Mouse (Mus musculus) erythroblast, adult 5-6 weeks (primary cell): Measurements from ENCODE around the gene Vps37b. TPM values are rescaled to one million over a fixed set of nuclear protein-coding genes. Genes with fewer than 3 reads are reported as not detected.

Experiments
- ATAC-seq: replicated peaks from 2 replicates; pipeline ENCODE4 v1.8.0; 2016; ENCODE audit warnings: moderate number of reproducible peaks, mild to moderate bottlenecking, moderate TSS enrichment, inconsistent platforms; ENCODE audit not compliant: poor library complexity, low FRiP score, severe bottlenecking
- total RNA-seq, 2 experiments: library from RNA; stranded (forward) in 1 of 2; stranded (reverse) in 1 of 2; fragments of 150-400 nt in 1 of 2; fragments of 200-764, 138-1000 nt in 1 of 2; gene quantifications; 2 replicates each; pipeline versions ENCODE4 v1.2.3 to v1.2.4; 2015 to 2017; ENCODE audit warnings: low replicate concordance in 2 of 2

Vps37b gene
- total RNA-seq, 2 experiments from 2014 or later = 7.9 to 27.9 TPM

DNA sequence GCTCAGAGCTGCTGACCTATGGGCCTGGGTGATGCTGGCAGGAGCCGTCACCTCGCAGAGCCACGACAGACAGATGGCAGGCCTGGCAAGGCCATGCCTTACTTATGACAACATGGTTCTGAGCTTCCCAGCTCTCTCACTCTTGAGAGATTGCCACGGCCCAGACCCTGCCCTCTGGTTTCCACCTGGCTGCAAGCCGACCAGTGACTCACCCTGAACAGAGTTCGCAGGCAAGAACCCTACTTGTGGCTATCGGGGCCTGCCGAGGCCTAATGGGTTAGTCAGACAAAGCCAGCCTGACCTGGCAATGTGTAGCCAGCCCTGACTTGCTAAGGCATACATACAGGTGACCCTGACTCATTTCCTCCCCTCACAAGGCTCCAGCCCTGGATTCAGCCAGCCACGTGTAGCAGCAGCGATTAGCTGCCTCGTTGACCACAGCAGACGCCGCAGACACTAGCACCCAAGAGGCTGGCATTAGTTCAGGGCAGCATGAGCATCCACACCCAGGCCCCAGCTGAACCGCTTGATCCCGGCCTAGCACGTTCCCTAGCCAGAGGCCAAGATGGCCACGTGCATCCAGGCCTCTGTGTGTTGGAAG lies 25.1 kb downstream of the Vps37b start:
- ATAC-seq = no peak

DNA sequence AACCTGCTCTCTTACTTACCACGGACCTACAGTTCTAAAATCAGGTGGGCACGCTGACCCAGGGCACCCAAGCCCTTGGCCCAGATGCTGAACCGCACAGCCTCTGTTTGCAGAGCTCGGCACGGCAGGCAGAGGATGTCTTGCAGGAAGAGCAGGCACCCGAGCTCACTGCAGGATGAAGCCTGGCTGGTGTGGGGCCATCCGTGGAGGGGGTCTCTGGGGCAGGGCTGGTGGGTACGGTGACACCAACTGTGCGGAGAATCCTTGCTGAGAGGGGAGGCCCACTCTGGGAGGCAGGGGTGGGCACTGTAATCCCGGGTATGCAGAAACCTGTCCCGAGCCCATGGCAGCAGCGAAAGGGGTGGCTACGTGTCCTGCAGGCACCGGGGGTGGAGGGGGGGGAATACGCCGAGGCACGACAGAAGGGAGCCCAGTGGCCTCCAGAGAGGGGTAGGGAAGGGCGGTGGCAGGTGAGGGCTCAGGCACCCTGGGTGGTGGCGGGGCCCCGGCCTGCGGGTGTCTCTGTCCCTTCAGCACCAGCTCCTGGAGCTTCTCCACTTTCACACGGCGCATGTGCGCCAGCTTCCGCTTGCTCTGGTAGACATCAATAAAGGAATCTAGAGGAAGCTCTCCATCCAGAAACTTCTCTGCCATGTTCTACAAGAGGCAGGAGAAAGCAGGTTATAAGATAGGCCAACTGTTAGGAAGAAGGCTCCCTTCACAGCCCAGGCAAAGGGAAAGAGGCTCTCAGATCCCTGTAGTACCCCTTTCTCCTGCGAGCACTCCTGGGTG lies 25.8 kb downstream of the Vps37b start:
- no peak for ATAC-seq

DNA sequence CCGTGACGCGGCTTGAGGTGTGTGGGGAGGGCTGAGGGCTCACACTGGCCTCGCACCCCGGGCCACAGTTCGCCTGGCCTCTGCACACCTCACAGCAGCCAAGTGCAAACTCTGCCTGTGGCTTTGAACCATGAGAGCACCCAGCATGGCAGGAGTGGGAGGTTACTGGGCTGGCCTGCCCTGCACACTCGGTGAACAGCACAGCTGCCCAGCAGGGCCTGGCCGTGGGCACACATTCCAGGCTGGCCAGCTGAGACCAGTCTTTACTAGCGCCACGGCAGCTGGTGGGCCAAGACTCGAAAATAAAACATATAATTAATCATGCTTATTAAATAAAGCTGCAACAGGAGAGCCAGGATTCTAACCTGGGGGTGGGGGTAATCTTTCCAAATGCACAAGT lies 26.5 kb downstream of the Vps37b start:
- no peak for ATAC-seq

DNA sequence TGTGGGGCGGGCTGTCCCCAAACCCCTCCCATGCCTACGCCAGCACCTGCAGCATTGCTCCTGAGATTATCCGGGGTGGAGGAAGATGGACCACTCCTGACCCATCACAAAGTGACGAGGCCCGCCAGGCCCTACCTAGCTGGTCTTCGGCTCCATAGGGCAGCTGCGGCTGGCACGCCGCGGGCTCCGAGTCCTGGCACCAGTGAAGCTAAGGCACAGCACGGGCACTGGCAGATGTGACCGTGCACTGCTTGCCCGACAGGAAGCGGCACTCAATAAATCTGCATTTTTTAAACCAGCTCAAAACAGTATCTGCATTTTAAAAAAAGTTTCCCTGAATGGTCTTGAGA lies 26.9 kb downstream of the Vps37b start:
- ATAC-seq = no peak

DNA sequence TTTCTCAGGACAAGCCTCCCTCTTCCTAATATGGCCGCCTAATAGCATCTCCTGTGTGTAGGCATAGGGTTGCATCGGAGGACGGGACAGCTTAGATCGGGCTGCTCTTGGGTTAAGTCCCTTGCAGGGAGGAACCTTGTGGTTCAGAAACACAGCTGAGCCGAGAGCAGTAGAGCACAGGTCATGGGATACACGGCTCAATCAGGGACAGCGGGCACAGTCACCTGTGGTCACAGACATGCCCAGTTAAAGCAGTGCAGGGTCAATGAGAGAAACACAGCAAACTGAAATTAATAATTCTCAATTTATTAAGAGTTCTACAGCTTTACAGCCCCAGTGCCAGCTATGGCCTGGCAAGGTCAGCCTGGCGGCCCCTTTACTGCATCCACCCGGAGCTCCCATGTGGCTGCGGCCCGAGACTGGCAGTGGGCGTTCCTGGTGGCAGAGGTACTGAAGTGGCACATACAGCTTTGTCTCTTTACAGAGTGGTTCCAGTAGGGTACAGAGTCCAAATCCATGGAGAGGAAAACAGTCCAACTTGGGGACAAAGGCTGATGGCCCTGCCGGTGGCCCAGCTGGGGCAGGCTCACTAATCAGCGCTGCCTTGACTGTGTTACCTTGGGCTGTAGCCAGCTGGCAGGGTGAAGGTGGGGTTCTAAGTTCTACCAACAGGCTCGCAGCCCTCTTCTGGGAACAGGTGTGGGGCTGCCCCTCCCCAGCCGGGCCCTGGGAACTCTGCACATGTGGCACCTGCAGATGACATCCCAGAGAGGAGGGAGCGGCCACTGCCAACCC lies 27.5 kb downstream of the Vps37b start:
- ATAC-seq = no peak

DNA sequence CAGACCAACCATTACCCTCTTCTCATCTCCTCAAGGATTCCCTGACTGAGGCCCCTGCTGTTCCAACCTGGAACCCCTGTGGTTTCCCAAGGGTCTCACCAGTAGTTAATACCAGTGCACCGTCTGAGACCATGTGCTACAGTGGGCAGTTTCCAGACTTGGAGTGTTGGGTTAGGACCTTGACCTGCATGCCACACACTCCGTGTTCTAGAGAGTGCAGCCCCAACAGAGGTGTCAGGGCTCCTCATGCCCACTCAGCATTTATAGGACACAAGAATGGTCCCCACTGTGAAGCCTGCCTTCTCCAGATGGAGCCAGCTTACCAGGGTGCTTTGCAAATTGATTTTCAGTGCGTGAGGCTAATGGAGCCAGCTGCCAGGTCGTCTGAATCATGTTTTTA lies 28.7 kb downstream of the Vps37b start:
- no peak for ATAC-seq

- no peak for ATAC-seq
Observed at GRCm38 (mm10) chr5:124002876-124003275, 29.2 kb downstream of the Vps37b start.

- ATAC-seq = no peak
Observed at GRCm38 (mm10) chr5:124001274-124001673, 30.8 kb downstream of the Vps37b start.

DNA sequence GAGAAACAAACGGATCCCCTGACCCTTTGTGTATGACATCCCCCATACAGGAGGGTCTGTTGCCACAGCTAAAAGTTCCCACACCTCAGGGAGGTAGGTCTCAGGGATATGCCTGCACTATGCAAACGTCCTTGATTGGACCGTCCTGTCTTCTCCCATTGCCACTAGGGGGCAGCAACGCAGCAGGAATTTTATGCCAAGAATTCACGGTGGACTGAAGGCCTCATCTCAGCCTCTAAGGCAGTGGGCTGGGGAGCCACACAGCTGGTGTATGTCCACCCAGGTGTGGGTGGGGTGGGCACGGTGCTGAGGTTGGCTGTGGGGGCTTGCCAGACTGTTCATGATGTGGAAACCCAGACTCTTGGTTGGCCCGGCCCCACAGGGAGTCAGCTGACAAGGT lies 31.2 kb downstream of the Vps37b start:
- ATAC-seq = peak; percentile 81

DNA sequence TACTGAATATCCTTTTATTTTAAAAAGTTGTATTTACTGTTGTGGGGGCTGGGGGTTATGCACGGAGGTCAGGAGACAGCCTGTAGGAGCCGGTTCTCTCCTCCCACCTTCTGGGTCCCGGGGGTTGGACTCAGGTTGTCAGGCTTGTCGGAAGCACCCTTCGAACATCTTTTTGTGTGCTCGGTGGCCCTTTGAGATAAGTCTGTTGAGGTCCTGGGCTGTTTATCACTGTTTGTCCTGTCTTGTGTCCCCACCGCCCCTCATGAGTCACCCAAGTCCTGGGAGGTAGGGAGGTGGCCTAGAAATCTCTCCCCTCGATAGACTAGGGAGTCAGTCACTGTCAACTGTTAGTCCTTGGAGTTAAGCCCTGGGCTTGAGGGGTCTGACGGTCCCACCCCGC lies 33.7 kb downstream of the Vps37b start:
- ATAC-seq = no peak

- ATAC-seq = no peak
Observed at GRCm38 (mm10) chr5:123997811-123998210, 34.3 kb downstream of the Vps37b start.

DNA sequence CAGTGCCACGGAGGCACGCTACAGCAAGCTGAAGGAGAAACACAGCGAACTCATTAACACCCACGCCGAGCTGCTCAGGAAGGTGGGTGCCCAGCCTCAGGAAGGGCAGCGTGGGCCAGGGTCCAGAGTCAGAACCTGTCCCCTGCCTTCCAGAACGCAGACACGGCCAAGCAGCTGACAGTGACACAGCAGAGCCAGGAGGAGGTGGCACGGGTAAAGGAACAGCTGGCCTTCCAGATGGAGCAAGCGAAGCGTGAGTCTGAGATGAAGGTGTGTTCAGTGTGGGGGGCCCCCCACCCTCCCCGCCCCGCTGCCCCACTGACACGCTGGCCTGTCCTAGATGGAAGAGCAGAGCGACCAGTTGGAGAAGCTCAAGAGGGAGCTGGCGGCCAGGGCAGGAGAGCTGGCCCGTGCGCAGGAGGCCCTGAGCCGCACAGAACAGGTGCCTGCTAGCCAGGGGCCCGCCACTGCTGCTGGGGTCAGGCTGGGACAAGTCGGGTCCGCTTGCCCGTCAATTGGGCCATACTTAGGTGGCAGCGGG lies 34.8 kb downstream of the Vps37b start:
- no peak for ATAC-seq

DNA sequence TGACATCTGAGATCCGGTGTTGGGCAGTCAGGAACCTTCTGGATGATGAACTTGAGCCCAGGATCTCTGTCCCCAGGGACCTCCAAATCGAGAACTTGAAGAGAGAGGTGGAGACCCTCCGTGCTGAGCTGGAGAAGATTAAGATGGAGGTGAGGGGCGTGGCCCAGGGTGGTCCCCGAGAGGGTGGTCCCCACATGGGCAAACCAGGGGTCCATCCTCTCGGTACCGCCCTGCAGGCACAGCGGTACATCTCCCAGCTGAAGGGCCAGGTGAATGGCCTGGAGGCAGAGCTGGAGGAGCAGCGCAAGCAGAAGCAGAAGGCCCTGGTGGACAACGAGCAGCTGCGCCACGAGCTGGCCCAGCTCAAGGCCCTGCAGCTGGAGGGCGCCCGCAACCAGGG lies 35.4 kb downstream of the Vps37b start:
- ATAC-seq = no peak

DNA sequence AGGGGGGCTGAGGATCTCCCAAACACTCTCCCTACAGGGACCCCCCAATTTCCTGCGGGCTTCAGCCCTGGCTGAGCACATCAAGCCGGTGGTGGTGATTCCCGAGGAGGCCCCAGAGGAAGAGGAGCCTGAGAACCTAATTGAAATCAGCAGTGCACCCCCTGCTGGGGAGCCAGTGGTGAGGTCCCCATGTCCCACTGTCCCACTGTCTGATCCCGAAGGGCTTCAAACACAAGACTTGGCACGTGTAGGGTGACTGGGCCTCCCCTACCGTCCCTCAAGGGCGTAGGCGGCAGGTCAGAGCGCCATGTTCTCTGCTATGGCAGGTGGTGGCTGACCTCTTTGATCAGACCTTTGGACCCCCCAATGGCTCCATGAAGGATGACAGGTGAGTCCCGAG lies 35.9 kb downstream of the Vps37b start:
- ATAC-seq = no peak

- ATAC-seq = no peak
Observed at GRCm38 (mm10) chr5:123995388-123995787, 36.7 kb downstream of the Vps37b start.

DNA sequence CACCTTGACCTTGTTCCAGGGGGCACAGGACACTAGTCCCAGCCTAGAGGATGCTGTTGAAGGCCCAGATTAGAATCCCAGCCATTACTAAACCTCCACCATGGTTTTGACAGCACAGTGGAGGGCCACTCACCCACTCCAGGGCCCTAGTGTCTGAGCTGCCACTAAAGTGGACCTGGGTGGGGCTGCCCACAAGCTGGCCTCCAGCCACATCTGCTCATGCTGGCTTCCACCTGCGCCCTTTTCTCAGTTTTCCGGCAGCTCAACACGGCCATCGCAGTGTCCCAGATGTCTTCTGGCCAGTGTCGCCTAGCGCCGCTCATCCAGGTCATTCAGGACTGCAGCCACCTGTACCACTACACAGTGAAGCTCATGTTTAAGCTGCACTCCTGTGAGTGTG lies 37.6 kb downstream of the Vps37b start:
- no peak for ATAC-seq

DNA sequence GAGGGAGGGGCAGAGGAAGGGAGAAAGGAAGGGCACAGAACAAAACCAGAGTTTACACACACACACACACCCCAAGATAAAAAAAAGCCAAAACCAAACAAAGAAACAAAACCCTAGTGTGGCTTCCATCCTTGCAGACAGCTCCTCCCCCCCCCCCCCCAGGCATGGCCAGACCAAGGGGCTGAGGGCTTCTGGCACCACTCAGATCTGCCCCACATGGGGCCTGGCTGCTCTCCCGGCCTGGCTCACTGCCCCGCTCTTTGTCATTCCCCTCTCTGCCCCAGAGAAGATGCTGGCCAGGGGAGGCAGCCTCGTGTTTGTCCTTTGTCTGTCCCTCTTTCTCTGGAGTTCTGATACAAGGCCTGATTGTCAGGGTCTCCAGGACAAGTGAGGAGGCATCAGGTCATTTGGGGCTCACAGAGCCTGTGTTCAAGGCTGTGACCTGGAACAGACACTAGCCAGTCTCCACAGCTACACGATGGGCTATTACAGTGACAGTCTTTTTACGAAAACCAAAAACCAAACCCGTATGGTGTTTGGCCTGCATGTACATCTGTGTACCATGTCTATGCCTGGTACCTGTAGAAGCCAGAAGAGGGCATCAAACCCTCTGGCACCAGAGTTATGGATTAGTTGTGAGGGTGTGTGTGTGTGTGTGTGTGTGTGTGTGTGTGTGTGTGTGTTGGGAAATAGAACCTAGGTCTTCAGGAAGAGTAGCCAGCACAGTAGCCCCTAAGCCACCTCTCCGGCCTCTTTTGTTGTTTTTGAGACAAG lies 38.6 kb downstream of the Vps37b start:
- no peak for ATAC-seq

GRCm38 (mm10) chr5:123992794-123993193 lies 39.3 kb downstream of the Vps37b start:
- ATAC-seq = peak; percentile 56; the same call in 1 of the 2 replicates

DNA sequence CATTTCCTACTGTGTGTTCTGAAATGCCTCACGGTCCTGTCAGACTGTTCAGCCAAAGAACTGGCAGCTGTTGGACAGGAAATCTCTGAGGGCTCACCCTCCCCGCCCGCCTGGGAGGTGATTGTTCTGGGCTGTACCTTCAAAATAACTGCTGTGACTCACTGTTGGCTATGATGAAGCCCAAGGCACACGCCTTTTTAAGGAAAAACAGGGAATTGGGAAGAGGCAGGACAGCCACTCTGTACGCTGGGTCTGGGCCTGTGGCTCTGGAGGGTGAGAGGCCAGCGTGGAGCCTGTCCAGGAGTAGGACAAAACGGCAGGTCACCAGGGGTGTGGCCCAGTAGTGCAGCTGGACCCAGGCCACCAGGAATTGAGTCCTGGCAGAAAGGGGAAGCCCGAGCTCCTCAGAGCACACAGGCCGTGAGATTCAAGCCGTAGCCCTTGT lies 39.9 kb downstream of the Vps37b start:
- ATAC-seq = 0 out of 2 replicates have a peak, but pooled peaks have one; percentile 9

DNA sequence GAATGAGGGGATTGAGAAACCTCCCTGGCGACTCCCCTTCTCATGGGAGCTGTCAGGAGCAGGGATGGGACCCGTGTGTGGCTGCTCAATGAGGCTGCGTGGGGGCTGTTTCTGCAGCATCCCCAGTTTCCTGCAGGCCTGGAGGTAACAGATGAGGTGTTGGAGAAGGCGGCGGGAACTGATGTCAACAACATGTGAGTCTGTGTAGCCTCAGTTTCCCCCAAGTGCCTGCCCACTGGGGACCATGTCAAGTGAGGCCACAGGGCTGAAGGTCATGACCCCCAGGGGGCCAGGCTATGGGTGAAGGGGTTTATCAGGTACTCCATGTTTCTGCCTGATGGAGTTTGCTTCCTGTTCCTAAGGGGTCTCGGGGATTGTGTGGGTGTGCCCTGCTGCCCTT lies 40.7 kb downstream of the Vps37b start:
- ATAC-seq = no peak
